Mouse (Mus musculus) brain, embryonic 14.5 days (tissue): ENCODE results near the gene Prame.

Experiments used
- CTCF ChIP-seq: fragments of 200-500 bp; IDR thresholded peaks from 2 replicates; pipeline ENCODE4 v1.5.1; 2012; ENCODE audit warnings: inconsistent platforms, mild to moderate bottlenecking, moderate library complexity, borderline replicate concordance; ENCODE audit not compliant: insufficient read depth, insufficient read length; ENCODE audit errors: extremely low read depth
- POLR2A ChIP-seq: fragments of 200-500 bp; IDR thresholded peaks from 2 replicates; pipeline ENCODE4 v1.6.1; 2012; ENCODE audit warnings: mild to moderate bottlenecking, inconsistent platforms, borderline replicate concordance; ENCODE audit not compliant: poor library complexity, insufficient read depth, insufficient read length, severe bottlenecking; ENCODE audit errors: extremely low read depth

GRCm38 (mm10) chrX:135652173-135652772 lies 24.8 kb upstream of the Prame start:
- TF ChIP-seq CTCF (no peak), POLR2A (no peak)
